Mouse (Mus musculus) MEL (cell line): ENCODE measurements around the gene Il11ra1. TPM values are rescaled to one million over a fixed set of nuclear protein-coding genes. Genes with fewer than 3 reads are reported as not detected.

ENCODE experiments used
- DNase-seq: peaks from one replicate; pipeline ENCODE4 v3.0.0; 2011; ENCODE audit warnings: low read depth, low spot score
- H3K27ac ChIP-seq: 2 replicates; pipeline ENCODE4 v1.5.1; 2012; ENCODE audit warnings: low read depth, mild to moderate bottlenecking, control low read depth, low read length, moderate library complexity; ENCODE audit not compliant: control insufficient read depth
- H3K27me3 ChIP-seq, 2 experiments: fragments of 150-350 bp in 1 of 2; sonication (generic) in 1 of 2; 2 replicates each; pipeline ENCODE4 v1.6.1; 2012; ENCODE audit warnings: low read length in 2 of 2, mild to moderate bottlenecking in 2 of 2, improper control_type of control experiment in 1 of 2, moderate library complexity in 1 of 2; ENCODE audit not compliant: insufficient read depth in 2 of 2, control insufficient read depth in 1 of 2
- H3K36me3 ChIP-seq, 2 experiments: 2 replicates each; pipeline ENCODE4 v1.6.1; 2012 to 2014; ENCODE audit warnings: low read length in 2 of 2, improper control_type of control experiment in 1 of 2, inconsistent platforms in 1 of 2, mild to moderate bottlenecking in 1 of 2; ENCODE audit not compliant: insufficient read depth in 2 of 2, control insufficient read depth in 1 of 2
- H3K4me1 ChIP-seq, 2 experiments: fragments of 150-350 bp in 1 of 2; sonication (generic) in 1 of 2; 2 replicates each; pipeline ENCODE4 v1.6.1; 2012; ENCODE audit warnings: low read length in 2 of 2, improper control_type of control experiment in 1 of 2, mild to moderate bottlenecking in 1 of 2; ENCODE audit not compliant: insufficient read depth in 2 of 2, control insufficient read depth in 1 of 2
- H3K4me3 ChIP-seq, 2 experiments: fragments of 150-350 bp in 1 of 2; sonication (generic) in 1 of 2; 2 replicates each; pipeline ENCODE4 v1.5.1; 2012; ENCODE audit warnings: low read depth in 2 of 2, low read length in 2 of 2, mild to moderate bottlenecking in 2 of 2, moderate library complexity in 2 of 2, control low read depth in 1 of 2, improper control_type of control experiment in 1 of 2; ENCODE audit not compliant: control insufficient read depth in 1 of 2, insufficient read depth in 1 of 2
- H3K79me2 ChIP-seq: 2 replicates; pipeline ENCODE4 v1.6.1; 2012; ENCODE audit warnings: mild to moderate bottlenecking, low read length, moderate library complexity; ENCODE audit not compliant: control insufficient read depth, poor library complexity, insufficient read depth
- H3K9ac ChIP-seq: 2 replicates; pipeline ENCODE4 v1.6.1; 2012; ENCODE audit warnings: low read depth, mild to moderate bottlenecking, control low read depth, low read length, moderate library complexity; ENCODE audit not compliant: control insufficient read depth, poor library complexity, severe bottlenecking
- H3K9me3 ChIP-seq: fragments of 150-350 bp; sonication (generic); replicated peaks from 2 replicates; pipeline ENCODE4 v1.6.1; 2012; ENCODE audit warnings: mild to moderate bottlenecking, low read length, improper control_type of control experiment, moderate library complexity; ENCODE audit not compliant: insufficient read depth
- BHLHE40 ChIP-seq: IDR thresholded peaks from 2 replicates; pipeline ENCODE4 v1.6.1; 2012; ENCODE audit warnings: low read depth, mild to moderate bottlenecking, inconsistent platforms, low read length, improper control_type of control experiment, borderline replicate concordance
- CHD2 ChIP-seq: IDR thresholded peaks from 2 replicates; pipeline ENCODE4 v1.6.1; 2011; ENCODE audit warnings: low read length, improper control_type of control experiment
- CTCF ChIP-seq, 3 experiments: IDR thresholded peaks in 2 of 3; conservative IDR thresholded peaks in 1 of 3; 2 replicates each; pipeline ENCODE4 v1.5.1; 2011 to 2012; ENCODE audit warnings: low read length in 3 of 3, low read depth in 2 of 3, mild to moderate bottlenecking in 2 of 3, improper control_type of control experiment in 1 of 3, inconsistent platforms in 1 of 3, mixed read lengths in 1 of 3, moderate library complexity in 1 of 3; ENCODE audit not compliant: control insufficient read depth in 1 of 3, insufficient read depth in 1 of 3, poor library complexity in 1 of 3, severe bottlenecking in 1 of 3
- E2F4 ChIP-seq: IDR thresholded peaks from 2 replicates; pipeline ENCODE4 v1.6.1; 2011; ENCODE audit warnings: low read depth, low read length, improper control_type of control experiment, borderline replicate concordance
- ELF1 ChIP-seq: IDR thresholded peaks from 2 replicates; pipeline ENCODE4 v1.6.1; 2014; ENCODE audit warnings: low read depth, mild to moderate bottlenecking, inconsistent platforms, low read length, improper control_type of control experiment, moderate library complexity
- ETS1 ChIP-seq: IDR thresholded peaks from 2 replicates; pipeline ENCODE4 v1.6.1; 2012; ENCODE audit warnings: low read depth, mild to moderate bottlenecking, inconsistent platforms, low read length, improper control_type of control experiment, moderate library complexity
- GATA1 ChIP-seq: IDR thresholded peaks from 2 replicates; pipeline ENCODE4 v1.6.1; 2011; ENCODE audit warnings: low read depth, low read length, improper control_type of control experiment
- HCFC1 ChIP-seq: IDR thresholded peaks from 2 replicates; pipeline ENCODE4 v1.6.1; 2012; ENCODE audit warnings: low read depth, mild to moderate bottlenecking, inconsistent platforms, low read length, improper control_type of control experiment, moderate library complexity
- JUND ChIP-seq: IDR thresholded peaks from 2 replicates; pipeline ENCODE4 v1.6.1; 2011; ENCODE audit warnings: low read depth, mild to moderate bottlenecking, improper control_type of control experiment, low read length
- KAT2A ChIP-seq: conservative IDR thresholded peaks from 2 replicates; pipeline ENCODE4 v1.6.1; 2012; ENCODE audit warnings: low read depth, low read length, improper control_type of control experiment, inconsistent platforms
- MAX ChIP-seq: IDR thresholded peaks from 2 replicates; pipeline ENCODE4 v1.6.1; 2011; ENCODE audit warnings: low read length, improper control_type of control experiment
- MAZ ChIP-seq: IDR thresholded peaks from 2 replicates; pipeline ENCODE4 v1.6.1; 2012; ENCODE audit warnings: low read depth, mild to moderate bottlenecking, inconsistent platforms, low read length, improper control_type of control experiment
- MEF2A ChIP-seq: IDR thresholded peaks from 2 replicates; pipeline ENCODE4 v1.6.1; 2014; ENCODE audit warnings: low read depth, mild to moderate bottlenecking, inconsistent platforms, low read length, improper control_type of control experiment; ENCODE audit not compliant: poor library complexity, insufficient replicate concordance, severe bottlenecking; ENCODE audit errors: extremely low read depth
- MYC ChIP-seq: IDR thresholded peaks from 2 replicates; pipeline ENCODE4 v1.6.1; 2011; ENCODE audit warnings: low read depth, mild to moderate bottlenecking, low read length, improper control_type of control experiment, moderate library complexity
- NELFE ChIP-seq: IDR thresholded peaks from 2 replicates; pipeline ENCODE4 v1.6.1; 2011; ENCODE audit warnings: low read depth, low read length, improper control_type of control experiment
- NRF1 ChIP-seq: IDR thresholded peaks from 2 replicates; pipeline ENCODE4 v1.6.1; 2014; ENCODE audit warnings: low read depth, mild to moderate bottlenecking, inconsistent platforms, low read length, improper control_type of control experiment, moderate library complexity; ENCODE audit not compliant: poor library complexity, insufficient read depth, severe bottlenecking
- POLR2A ChIP-seq, 2 experiments: IDR thresholded peaks; 2 replicates each; pipeline ENCODE4 v1.6.1; 2011 to 2012; ENCODE audit warnings: low read length in 2 of 2, mild to moderate bottlenecking in 2 of 2, control low read depth in 1 of 2, improper control_type of control experiment in 1 of 2, low read depth in 1 of 2, moderate library complexity in 1 of 2; ENCODE audit not compliant: control insufficient read depth in 1 of 2, insufficient read depth in 1 of 2, poor library complexity in 1 of 2
- POLR2AphosphoS5 ChIP-seq: IDR thresholded peaks from 2 replicates; pipeline ENCODE4 v1.6.1; 2012; ENCODE audit warnings: low read depth, borderline replicate concordance, mild to moderate bottlenecking, inconsistent platforms, low read length, moderate library complexity, mixed read lengths
- RCOR1 ChIP-seq: IDR thresholded peaks from 2 replicates; pipeline ENCODE4 v1.6.1; 2012; ENCODE audit warnings: low read depth, mild to moderate bottlenecking, inconsistent platforms, low read length, improper control_type of control experiment
- TBP ChIP-seq: IDR thresholded peaks from 2 replicates; pipeline ENCODE4 v1.8.0; 2011; ENCODE audit warnings: low read depth, low read length, improper control_type of control experiment
- TCF12 ChIP-seq: IDR thresholded peaks from 2 replicates; pipeline ENCODE4 v1.6.1; 2014; ENCODE audit warnings: low read depth, mild to moderate bottlenecking, inconsistent platforms, low read length, improper control_type of control experiment, moderate library complexity
- UBTF ChIP-seq: IDR thresholded peaks from 2 replicates; pipeline ENCODE4 v1.6.1; 2012; ENCODE audit warnings: low read depth, mild to moderate bottlenecking, inconsistent platforms, low read length, improper control_type of control experiment, moderate library complexity, borderline replicate concordance; ENCODE audit not compliant: insufficient read depth
- ZKSCAN1 ChIP-seq: IDR thresholded peaks from 2 replicates; pipeline ENCODE4 v1.6.1; 2012; ENCODE audit warnings: low read depth, mild to moderate bottlenecking, inconsistent platforms, low read length, improper control_type of control experiment, moderate library complexity
- ZNF384 ChIP-seq: IDR thresholded peaks from 2 replicates; pipeline ENCODE4 v1.6.1; 2012; ENCODE audit warnings: low read depth, mild to moderate bottlenecking, inconsistent platforms, low read length, improper control_type of control experiment
- polyA plus RNA-seq, 2 experiments: library from polyadenylated mRNA; stranded (reverse) in 1 of 2; unstranded in 1 of 2; fragments of >175 nt in 1 of 2; fragments of >200 nt in 1 of 2; gene quantifications; 2 replicates each; pipeline versions ENCODE4 v1.2.1 to v1.2.4; 2012; ENCODE audit warnings: low replicate concordance in 2 of 2, low read depth in 1 of 2; ENCODE audit not compliant: insufficient read length in 2 of 2, insufficient read depth in 1 of 2, missing spikeins in 1 of 2
- total RNA-seq: library from RNA; depleted of rRNA; stranded (reverse); fragments of 300-350 nt; gene quantifications from 2 replicates; pipeline ENCODE4 v1.2.3, GENCODE M21; 2012

Il11ra1 gene
- total and polyA plus RNA-seq, 3 experiments, result 44.4 to 66.7 TPM; not detected in 1

GRCm38 (mm10) chr4:41738256-41738603 is 38.4 kb downstream of the Il11ra1 start:
- H3K9ac ChIP-seq, result peak overlapping the region; percentile 40
- H3K4me3 ChIP-seq, result 0 out of 4 replicates have a peak overlapping the region, but pooled peaks of 1 of the 2 experiments have one; percentile 20
- TF ChIP-seq POLR2AphosphoS5 (no peak), NELFE (no peak), BHLHE40 (no peak), ZNF384 (no peak), UBTF (no peak)
- H3K36me3 ChIP-seq, result peaks cover 0 to 27% of the 10 kb centered on the region in 2 experiments; a peak in 2 of 4 replicates
- H3K9me3 ChIP-seq, result no peaks in the 10 kb centered on the region
- H3K27ac ChIP-seq, result peak overlapping the region; percentile 83
- peaks cover 15% of the 10 kb centered on the region for H3K79me2 ChIP-seq
- H3K4me1 ChIP-seq, result peaks cover 2 to 29% of the 10 kb centered on the region in 2 experiments
- H3K27me3 ChIP-seq, result no peaks in the 10 kb centered on the region
- DNase-seq, result no peak

DNA sequence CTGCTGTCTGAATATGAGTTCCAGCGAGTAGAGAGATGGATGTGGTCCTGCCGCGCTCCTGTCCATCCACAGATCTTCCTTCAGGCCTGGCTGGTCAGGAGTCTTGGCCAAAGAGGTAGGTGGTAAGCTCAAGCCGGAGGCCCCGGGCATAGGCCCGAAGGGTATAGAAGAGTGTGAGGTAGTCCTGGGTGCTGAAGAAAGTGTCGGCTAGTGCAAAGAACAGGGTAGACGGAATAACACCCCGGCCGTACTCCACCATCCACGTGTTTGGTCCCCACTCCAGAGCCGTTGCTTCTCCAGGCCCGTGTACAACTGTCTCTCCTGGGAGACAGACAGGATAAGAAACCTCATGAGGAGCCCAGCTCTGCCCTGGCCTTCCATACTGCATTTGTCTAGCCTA is 39.5 kb downstream of the Il11ra1 start:
- no peaks in the 10 kb centered on the region for H3K27me3 ChIP-seq
- no peaks in the 10 kb centered on the region for H3K9me3 ChIP-seq
- no peak overlapping the region for H3K27ac ChIP-seq
- H3K36me3 ChIP-seq, result peaks cover 0 to 27% of the 10 kb centered on the region in 2 experiments; a peak in 2 of 4 replicates
- no peak overlapping the region for H3K9ac ChIP-seq
- peaks cover 15% of the 10 kb centered on the region for H3K79me2 ChIP-seq
- H3K4me1 ChIP-seq, result peaks cover 2 to 29% of the 10 kb centered on the region in 2 experiments
- no peak for TF ChIP-seq KAT2A
- DNase-seq, result no peak
- no peak overlapping the region for H3K4me3 ChIP-seq

DNA sequence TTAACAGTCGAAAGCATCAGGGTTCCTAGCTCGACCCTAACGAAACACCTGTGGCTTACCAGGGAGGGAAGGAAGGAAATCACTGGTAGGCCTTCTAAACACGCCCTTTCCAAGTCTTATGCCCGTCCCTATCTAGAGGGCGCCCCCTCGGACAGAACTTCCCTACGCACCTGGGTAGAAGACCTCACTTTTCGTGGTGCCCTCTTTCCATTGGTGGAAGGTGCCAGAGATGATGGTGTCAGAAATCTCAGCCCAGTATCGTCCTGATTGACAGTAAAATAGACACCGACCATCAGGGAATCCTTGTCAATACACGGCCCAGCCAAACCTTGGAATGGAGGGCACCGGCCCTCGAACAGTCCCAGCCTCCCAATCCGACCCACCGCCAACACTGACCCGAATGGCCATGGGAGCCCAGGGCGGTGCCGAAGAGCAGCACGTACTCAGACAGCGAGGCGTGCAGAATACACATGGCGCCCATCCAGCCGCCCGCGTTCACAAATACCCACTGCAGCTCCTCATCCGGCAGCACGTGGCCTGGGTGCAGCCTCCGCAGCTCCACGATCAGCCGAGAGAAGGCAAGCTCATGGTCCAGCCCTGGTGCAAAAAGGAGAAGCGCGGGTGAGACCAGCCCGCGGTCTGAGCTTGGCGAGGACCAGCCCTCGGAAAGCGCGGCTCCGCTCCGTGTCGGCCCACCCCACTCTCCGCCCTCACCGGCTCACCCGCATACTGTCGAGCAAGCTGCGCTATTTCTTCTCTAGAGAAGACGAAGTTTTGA is 40.8 kb downstream of the Il11ra1 start:
- DNase-seq, result peak; percentile 65
- Histone ChIP-seq H3K27ac (peak overlapping the region; percentile 51), H3K9me3 (no peaks in the 10 kb centered on the region)
- TF ChIP-seq ZKSCAN1 (no peak), POLR2A (IDR thresholded peaks at IDR 0.05; ENCODE audit: control insufficient read depth in 1 of 2, insufficient read depth in 1 of 2, low read depth in 1 of 2, low read length in 2 of 2, poor library complexity in 1 of 2) (no peak; a peak in 1 of 4 replicates), ELF1 (no peak), E2F4 (no peak), GATA1 (no peak), BHLHE40 (no peak), TBP (no peak), HCFC1 (no peak), MEF2A (no peak), POLR2AphosphoS5 (no peak), TCF12 (no peak), MYC (peak; percentile 80), MAX (peak; percentile 88), JUND (no peak), CHD2 (no peak), RCOR1 (peak; percentile 44; the same call in 1 of the 2 replicates), MAZ (0 out of 2 replicates have a peak, but pooled peaks have one; percentile 29), ETS1 (no peak), CTCF (IDR thresholded peaks at IDR 0.05 in 2 of 3, conservative IDR thresholded peaks at IDR 0.05 in 1 of 3; ENCODE audit: control insufficient read depth in 1 of 3, insufficient read depth in 1 of 3, low read depth in 2 of 3, low read length in 3 of 3, poor library complexity in 1 of 3, severe bottlenecking in 1 of 3) (peak in 2 of 3 experiments; percentile 19 to 29; a peak in 3 of 6 replicates), NRF1 (no peak)

More for the DNA sequence above, 40.8 kb downstream of the Il11ra1 start:
- H3K27me3 ChIP-seq, result no peaks in the 10 kb centered on the region
- H3K9ac ChIP-seq, result peak overlapping the region; percentile 75
- H3K79me2 ChIP-seq, result peaks cover 15% of the 10 kb centered on the region
- H3K4me3 ChIP-seq, result peak overlapping the region; percentile 67 to 68
- H3K36me3 ChIP-seq, result peaks cover 0 to 27% of the 10 kb centered on the region in 2 experiments; a peak in 2 of 4 replicates
- H3K4me1 ChIP-seq, result peaks cover 2 to 29% of the 10 kb centered on the region in 2 experiments
